Mouse (Mus musculus) liver, adult 2 months (tissue): Measurements from ENCODE around the gene Abhd14a. TPM values are rescaled to one million over a fixed set of nuclear protein-coding genes. Genes with fewer than 3 reads are reported as not detected.

Experiments used
- DNase-seq: peaks from one replicate; pipeline ENCODE4 v3.0.0-alpha.2; 2011; ENCODE audit warnings: low read depth, low spot score; ENCODE audit errors: extremely low read depth
- H3K27ac ChIP-seq: fragments of 200-500 bp; replicated peaks from 2 replicates; pipeline ENCODE4 v1.5.1; 2012; ENCODE audit warnings: low read depth, mild to moderate bottlenecking, control low read depth, inconsistent platforms, low read length; ENCODE audit not compliant: insufficient read depth
- H3K27me3 ChIP-seq: fragments of 200-500 bp; 2 replicates; pipeline ENCODE4 v1.6.1; 2012; ENCODE audit warnings: mild to moderate bottlenecking, moderate library complexity, low read length, inconsistent platforms; ENCODE audit not compliant: control insufficient read depth, insufficient read depth
- H3K36me3 ChIP-seq: fragments of 200-500 bp; 2 replicates; pipeline ENCODE4 v1.6.1; 2012; ENCODE audit warnings: low read length, inconsistent platforms; ENCODE audit not compliant: control insufficient read depth, insufficient read depth
- H3K4me1 ChIP-seq: fragments of 200-500 bp; 2 replicates; pipeline ENCODE4 v1.6.1; 2011; ENCODE audit warnings: low read length; ENCODE audit not compliant: control insufficient read depth, insufficient read depth
- H3K4me3 ChIP-seq: fragments of 200-500 bp; 2 replicates; pipeline ENCODE4 v1.5.1; 2011; ENCODE audit warnings: low read depth, mild to moderate bottlenecking, control low read depth, low read length, moderate library complexity; ENCODE audit not compliant: insufficient read depth
- H3K79me2 ChIP-seq: fragments of 200-500 bp; 2 replicates; pipeline ENCODE4 v1.6.1; 2012; ENCODE audit warnings: inconsistent platforms, mild to moderate bottlenecking, low read length, moderate library complexity; ENCODE audit not compliant: control insufficient read depth, insufficient read depth
- H3K9ac ChIP-seq: fragments of 200-500 bp; 2 replicates; pipeline ENCODE4 v1.6.1; 2012; ENCODE audit warnings: low read depth, mild to moderate bottlenecking, control low read depth, inconsistent platforms, low read length
- CTCF ChIP-seq: fragments of 200-500 bp; IDR thresholded peaks from 2 replicates; pipeline ENCODE4 v1.5.1; 2011; ENCODE audit warnings: low read depth, low read length, control low read depth
- POLR2A ChIP-seq: fragments of 200-500 bp; IDR thresholded peaks from 2 replicates; pipeline ENCODE4 v1.6.1; 2011; ENCODE audit warnings: low read length, control low read depth; ENCODE audit not compliant: insufficient read depth; ENCODE audit errors: extremely low read depth
- WGBS: fragments of 180-500 bp; shearing (Covaris S2); methylation state at CpG from one replicate; pipeline ENCODE4 v1.1.7; 2018; 5-methylcytosine and 5-hydroxymethylcytosine counted together
- polyA plus RNA-seq: library from polyadenylated mRNA; depleted of rRNA; stranded (reverse); fragments of >200 nt; gene quantifications from 2 replicates; pipeline ENCODE4 v1.2.3, GENCODE M21; 2012
- total RNA-seq: library from RNA; depleted of rRNA; stranded (reverse); fragments of >200 nt; gene quantifications from 2 replicates; pipeline ENCODE4 v1.2.3, GENCODE M21; 2014

Abhd14a gene
- total and polyA plus RNA-seq, 2 experiments: 8.2 to 22.7 TPM

- Histone ChIP-seq H3K4me3 (no peak overlapping the region), H3K9ac (no peak overlapping the region), H3K36me3 (no peaks in the 10 kb centered on the region), H3K27me3 (no peaks in the 10 kb centered on the region), H3K4me1 (no peaks in the 10 kb centered on the region), H3K27ac (no peak overlapping the region), H3K79me2 (no peaks in the 10 kb centered on the region)
- no peak for DNase-seq
- WGBS: 40% methylated on average over 6 of the region's 6 CpGs
- TF ChIP-seq CTCF: no peak
- no peak for TF ChIP-seq POLR2A
Observed at GRCm38 (mm10) chr9:106405275-106405674, 42.2 kb downstream of the Abhd14a start.

DNA sequence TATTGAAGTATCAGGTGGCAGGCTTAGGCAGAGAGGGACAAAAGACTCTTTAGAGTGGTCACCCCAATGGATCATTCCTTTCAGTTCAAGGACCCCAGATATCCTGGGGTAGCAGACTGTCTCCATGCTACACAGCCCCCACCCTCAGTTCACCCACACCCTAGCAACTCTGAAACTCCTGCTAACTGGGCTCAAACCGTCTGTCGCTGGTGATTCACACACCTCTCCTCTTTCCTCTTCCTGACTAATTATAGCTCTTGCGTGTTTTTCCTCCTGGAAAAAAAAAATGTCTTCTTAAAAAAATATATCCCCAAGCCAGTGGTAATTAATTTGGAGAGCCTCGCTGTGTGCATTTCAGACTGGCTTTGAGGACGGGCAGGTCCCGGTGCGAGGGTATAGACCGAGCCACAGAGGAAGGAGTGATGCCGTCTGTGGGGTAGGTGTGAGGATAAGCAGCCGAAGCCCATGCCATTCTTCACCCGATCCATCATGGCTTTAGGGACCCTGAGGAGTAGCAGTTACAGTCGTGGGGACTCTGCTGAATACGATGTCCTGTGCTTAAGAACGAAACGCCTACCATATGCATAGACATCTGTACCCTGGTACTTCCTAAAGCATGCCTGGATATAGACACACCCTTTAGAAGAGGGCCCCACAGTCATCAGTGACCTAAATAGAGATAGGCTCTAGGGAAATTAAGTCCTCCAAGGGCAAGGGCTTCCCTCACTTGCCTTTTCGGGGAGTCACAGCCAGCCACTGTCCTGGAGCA is 44.7 kb downstream of the Abhd14a start:
- Histone ChIP-seq H3K27ac (no peak overlapping the region), H3K79me2 (no peaks in the 10 kb centered on the region), H3K27me3 (no peaks in the 10 kb centered on the region), H3K4me1 (peaks cover 3% of the 10 kb centered on the region; the same call in 1 of the 2 replicates), H3K9ac (no peak overlapping the region), H3K4me3 (no peak overlapping the region), H3K36me3 (no peaks in the 10 kb centered on the region)
- 90% methylated on average over 16 of the region's 16 CpGs for WGBS
- TF ChIP-seq CTCF (no peak), POLR2A (no peak)
- DNase-seq: no peak

DNA sequence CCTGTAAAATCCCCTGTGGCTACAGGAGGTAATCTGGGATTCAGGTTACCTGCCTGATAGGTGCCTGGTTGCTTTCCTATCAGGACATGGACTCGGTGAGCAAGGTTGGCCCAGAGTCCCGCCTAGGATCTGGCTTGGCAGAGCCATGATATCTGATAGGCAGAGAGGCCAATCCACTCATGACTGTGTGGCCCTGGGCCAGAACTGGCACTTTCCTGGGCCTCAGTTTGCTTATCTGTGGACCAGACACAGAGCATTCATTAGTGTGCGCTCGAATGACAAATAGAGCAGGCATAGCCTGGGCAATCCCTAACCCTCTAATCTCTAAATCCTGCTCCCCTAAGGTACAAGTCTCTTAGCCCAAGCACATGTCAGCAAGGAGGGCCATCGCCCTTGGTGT is 45.3 kb downstream of the Abhd14a start:
- no peak overlapping the region for H3K9ac ChIP-seq
- peaks cover 3% of the 10 kb centered on the region; the same call in 1 of the 2 replicates for H3K4me1 ChIP-seq
- no peak for TF ChIP-seq CTCF
- no peak overlapping the region for H3K27ac ChIP-seq
- no peaks in the 10 kb centered on the region for H3K27me3 ChIP-seq
- WGBS: 81% methylated on average over 5 of the region's 5 CpGs
- no peaks in the 10 kb centered on the region for H3K79me2 ChIP-seq
- H3K36me3 ChIP-seq: no peaks in the 10 kb centered on the region
- no peak for DNase-seq
- no peak overlapping the region for H3K4me3 ChIP-seq

GRCm38 (mm10) chr9:106399808-106400207 is 47.7 kb downstream of the Abhd14a start:
- Histone ChIP-seq H3K36me3 (no peaks in the 10 kb centered on the region), H3K4me1 (peaks cover 3% of the 10 kb centered on the region; the same call in 1 of the 2 replicates), H3K79me2 (no peaks in the 10 kb centered on the region), H3K27ac (no peak overlapping the region), H3K27me3 (no peaks in the 10 kb centered on the region), H3K9ac (no peak overlapping the region), H3K4me3 (no peak overlapping the region)
- WGBS: 97% methylated on average over 3 of the region's 3 CpGs
- TF ChIP-seq POLR2A: no peak
- TF ChIP-seq CTCF: no peak
- DNase-seq: no peak

DNA sequence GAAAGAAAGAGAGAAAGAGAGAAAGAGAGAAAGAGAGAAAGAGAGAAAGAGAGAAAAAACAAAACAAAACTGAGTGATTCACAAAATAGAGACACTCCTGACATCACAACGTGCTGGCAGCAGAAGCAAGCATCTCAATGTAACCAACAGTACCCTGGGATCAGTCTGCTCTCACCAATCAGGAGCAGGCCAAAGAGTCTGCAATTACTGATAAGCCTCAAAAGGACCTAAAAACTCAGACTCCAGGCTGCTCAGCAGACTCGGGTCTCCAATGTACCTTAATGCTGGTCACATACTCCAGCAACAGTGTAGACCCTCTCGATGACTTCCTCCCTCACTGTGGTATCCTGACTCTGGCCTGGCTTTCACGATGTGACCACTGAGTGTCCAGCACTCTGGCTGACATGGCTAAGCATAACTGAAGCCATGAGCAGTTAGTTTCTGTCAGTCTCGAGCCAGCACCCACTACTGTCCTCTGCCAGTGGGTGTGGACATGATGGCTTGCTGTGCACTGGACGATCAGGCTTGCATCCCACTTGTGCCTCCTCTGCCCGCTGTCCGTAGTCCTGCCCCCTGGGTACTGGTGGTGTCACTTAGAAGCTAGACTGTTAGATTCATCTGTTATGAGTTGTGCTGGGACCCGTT is 48.7 kb downstream of the Abhd14a start:
- no peaks in the 10 kb centered on the region for H3K79me2 ChIP-seq
- H3K9ac ChIP-seq: no peak overlapping the region
- WGBS: 70% methylated on average over 9 of the region's 9 CpGs
- DNase-seq: no peak
- TF ChIP-seq POLR2A (no peak), CTCF (no peak)
- no peak overlapping the region for H3K27ac ChIP-seq
- no peaks in the 10 kb centered on the region for H3K36me3 ChIP-seq
- H3K4me1 ChIP-seq: peaks cover 3% of the 10 kb centered on the region; the same call in 1 of the 2 replicates
- no peak overlapping the region for H3K4me3 ChIP-seq
- no peaks in the 10 kb centered on the region for H3K27me3 ChIP-seq

- H3K27ac ChIP-seq: no peak overlapping the region
- no peaks in the 10 kb centered on the region for H3K79me2 ChIP-seq
- WGBS: 60% methylated on average over 4 of the region's 4 CpGs
- H3K4me3 ChIP-seq: no peak overlapping the region
- H3K27me3 ChIP-seq: no peaks in the 10 kb centered on the region
- TF ChIP-seq CTCF: no peak
- TF ChIP-seq POLR2A: no peak
- H3K9ac ChIP-seq: no peak overlapping the region
- DNase-seq: no peak
- H3K36me3 ChIP-seq: no peaks in the 10 kb centered on the region
- peaks cover 3% of the 10 kb centered on the region; the same call in 1 of the 2 replicates for H3K4me1 ChIP-seq
Observed at GRCm38 (mm10) chr9:106397733-106398132, 49.7 kb downstream of the Abhd14a start.
